Mouse (Mus musculus) kidney, adult 2 months (tissue): ENCODE data around the gene Ubxn7. TPM values are rescaled to one million over a fixed set of nuclear protein-coding genes. Genes with fewer than 3 reads are reported as not detected.
A peak's percentile ranks its signal among the peaks of the same experiment; 100 is the strongest.

Experiments
- DNase-seq: peaks from one replicate; pipeline ENCODE4 v3.0.0; 2021
- H3K27ac ChIP-seq: fragments of 200-500 bp; 2 replicates; pipeline ENCODE4 v1.5.1; 2012; ENCODE audit warnings: low read depth, low read length, control low read depth, inconsistent platforms; ENCODE audit not compliant: insufficient read depth
- H3K27me3 ChIP-seq: fragments of 200-500 bp; replicated peaks from 2 replicates; pipeline ENCODE4 v1.6.1; 2012; ENCODE audit warnings: mild to moderate bottlenecking, moderate library complexity, low read length, inconsistent platforms; ENCODE audit not compliant: control insufficient read depth, insufficient read depth
- H3K36me3 ChIP-seq: fragments of 200-500 bp; 2 replicates; pipeline ENCODE4 v1.6.1; 2012; ENCODE audit warnings: mild to moderate bottlenecking, moderate library complexity, low read length, inconsistent platforms; ENCODE audit not compliant: control insufficient read depth, insufficient read depth
- H3K4me1 ChIP-seq: fragments of 200-500 bp; 2 replicates; pipeline ENCODE4 v1.6.1; 2011; ENCODE audit warnings: low read length; ENCODE audit not compliant: control insufficient read depth, insufficient read depth
- H3K4me3 ChIP-seq: fragments of 200-500 bp; 2 replicates; pipeline ENCODE4 v1.5.1; 2011; ENCODE audit warnings: mild to moderate bottlenecking, low read depth, low read length, control low read depth; ENCODE audit not compliant: insufficient read depth
- CTCF ChIP-seq: fragments of 200-500 bp; conservative IDR thresholded peaks from 2 replicates; pipeline ENCODE4 v1.5.1; 2011; ENCODE audit warnings: low read depth, mild to moderate bottlenecking, control low read depth, low read length, moderate library complexity, mixed read lengths; ENCODE audit not compliant: insufficient read depth, insufficient read length
- POLR2A ChIP-seq: fragments of 200-500 bp; IDR thresholded peaks from one replicate; pipeline ENCODE4 v1.6.1; 2011; ENCODE audit warnings: low read depth, low read length, control low read depth
- WGBS: fragments of 180-500 bp; shearing (Covaris S2); methylation state at CpG from one replicate; pipeline ENCODE4 v1.1.7; 2018; 5-methylcytosine and 5-hydroxymethylcytosine counted together
- polyA plus RNA-seq: library from polyadenylated mRNA; depleted of rRNA; stranded (reverse); fragments of >200 nt; gene quantifications from 2 replicates; pipeline ENCODE4 v1.2.3, GENCODE M21; 2012

Ubxn7 gene
- polyA plus RNA-seq, 1 experiment = 10.4 TPM

DNA sequence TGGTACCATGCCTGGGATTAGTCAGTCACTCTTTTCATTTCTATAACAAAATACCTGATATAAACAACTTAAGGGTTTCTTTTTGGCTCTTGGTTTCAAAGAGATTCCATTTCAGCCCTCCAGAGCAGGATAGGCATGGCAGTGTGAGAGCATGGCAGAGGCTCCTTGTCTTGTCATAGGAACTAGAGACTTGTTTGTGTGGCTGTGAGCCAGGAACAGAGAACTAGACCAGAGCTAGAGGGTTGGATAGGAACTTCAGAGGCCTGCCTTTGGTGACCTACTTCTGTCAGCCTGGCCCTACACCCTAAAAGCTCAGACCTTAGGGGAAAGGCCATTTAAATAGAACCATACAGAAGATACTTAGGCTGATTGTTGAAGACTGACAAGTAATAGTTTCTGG, 50.8 kb downstream of the Ubxn7 start:
- Histone ChIP-seq H3K27ac (no peak overlapping the region), H3K4me1 (no peaks in the 10 kb centered on the region), H3K4me3 (no peak overlapping the region), H3K27me3 (no peaks in the 10 kb centered on the region), H3K36me3 (peaks cover 14% of the 10 kb centered on the region)
- no peak for DNase-seq
- no peak for TF ChIP-seq CTCF
- TF ChIP-seq POLR2A = no peak

GRCm38 (mm10) chr16:32384885-32385284, 52.8 kb downstream of the Ubxn7 start:
- 90% methylated on average over 2 of the region's 2 CpGs for WGBS
- Histone ChIP-seq H3K27ac (no peak overlapping the region), H3K4me3 (no peak overlapping the region), H3K27me3 (no peaks in the 10 kb centered on the region), H3K4me1 (no peaks in the 10 kb centered on the region), H3K36me3 (peaks cover 14% of the 10 kb centered on the region)
- no peak for TF ChIP-seq CTCF
- no peak for TF ChIP-seq POLR2A
- DNase-seq = no peak

DNA sequence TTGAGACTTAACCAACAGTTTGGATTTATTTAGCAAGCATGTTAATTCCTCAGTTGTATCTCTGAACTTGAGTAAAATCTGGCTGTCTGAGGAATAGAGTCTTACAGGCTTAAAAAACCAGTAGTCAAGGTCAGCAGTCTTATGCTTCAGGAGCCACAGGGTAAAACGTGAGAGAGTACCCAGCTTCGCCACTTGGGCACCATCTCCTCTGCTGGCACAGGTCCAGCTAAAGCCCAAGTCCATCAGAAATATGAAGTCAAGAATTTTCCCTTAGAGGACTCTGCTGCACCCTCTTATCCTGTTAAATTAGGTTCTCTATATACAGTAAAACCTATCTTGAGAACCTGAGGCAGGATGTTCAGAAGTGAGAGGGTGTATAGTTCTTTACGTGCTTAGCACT, 54.8 kb downstream of the Ubxn7 start:
- peaks cover 10% of the 10 kb centered on the region for H3K36me3 ChIP-seq
- DNase-seq = peak; percentile 31

DNA sequence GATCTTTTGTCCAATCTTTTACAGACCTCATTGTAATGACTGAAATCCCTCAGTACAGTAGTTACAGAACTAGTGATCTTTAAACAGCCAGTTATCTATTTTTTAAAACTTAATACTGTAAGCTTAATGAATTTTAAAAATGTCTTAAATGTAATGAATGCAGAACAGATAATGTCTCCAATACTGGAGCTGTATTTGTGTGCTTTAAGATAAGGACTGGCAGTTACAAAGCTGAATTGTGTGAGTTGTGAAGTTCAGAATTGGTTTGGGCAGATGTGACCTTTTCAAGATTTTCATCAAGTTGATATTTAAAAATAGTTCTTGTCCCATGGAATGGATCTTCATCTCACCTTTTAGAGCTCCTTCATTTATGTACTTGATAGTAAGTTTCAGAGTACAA, 57.0 kb downstream of the Ubxn7 start:
- Histone ChIP-seq H3K27me3 (no peaks in the 10 kb centered on the region), H3K36me3 (peaks cover 4% of the 10 kb centered on the region; the same call in 1 of the 2 replicates), H3K4me3 (no peak overlapping the region), H3K4me1 (no peaks in the 10 kb centered on the region), H3K27ac (no peak overlapping the region)
- no peak for DNase-seq
- no peak for TF ChIP-seq CTCF
- TF ChIP-seq POLR2A = no peak

More for the DNA sequence above, 54.8 kb downstream of the Ubxn7 start:
- TF ChIP-seq POLR2A = no peak
- Histone ChIP-seq H3K27me3 (no peaks in the 10 kb centered on the region), H3K27ac (no peak overlapping the region), H3K4me3 (no peak overlapping the region), H3K4me1 (no peaks in the 10 kb centered on the region)
- 66% methylated on average over 3 of the region's 3 CpGs for WGBS

DNA sequence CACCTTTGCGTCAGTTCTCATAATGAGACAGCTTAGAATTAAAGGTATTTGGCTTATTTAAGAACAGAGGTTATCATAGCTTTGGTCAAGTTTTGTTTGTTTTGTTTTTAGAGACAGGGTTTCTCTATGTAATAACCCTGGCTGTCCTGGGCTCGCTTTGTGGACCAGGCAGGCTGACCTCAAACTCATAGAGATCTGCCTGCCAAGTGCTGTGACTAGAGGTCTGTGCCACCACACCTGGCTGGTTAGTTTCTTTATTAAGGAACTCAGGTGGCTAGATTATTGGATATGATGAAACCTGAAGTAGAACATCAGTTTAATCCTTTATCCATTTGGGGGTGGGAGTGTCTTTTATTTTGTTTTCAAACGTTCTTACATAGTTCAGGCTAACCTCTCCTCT, 57.8 kb downstream of the Ubxn7 start:
- WGBS = 80% methylated on average over 3 of the region's 3 CpGs
- TF ChIP-seq CTCF = no peak
- no peak for TF ChIP-seq POLR2A
- Histone ChIP-seq H3K36me3 (0 out of 2 replicates have a peak, but pooled peaks cover 1% of the 10 kb centered on the region), H3K4me3 (no peak overlapping the region), H3K27ac (no peak overlapping the region), H3K4me1 (no peaks in the 10 kb centered on the region), H3K27me3 (no peaks in the 10 kb centered on the region)
- DNase-seq = no peak

DNA sequence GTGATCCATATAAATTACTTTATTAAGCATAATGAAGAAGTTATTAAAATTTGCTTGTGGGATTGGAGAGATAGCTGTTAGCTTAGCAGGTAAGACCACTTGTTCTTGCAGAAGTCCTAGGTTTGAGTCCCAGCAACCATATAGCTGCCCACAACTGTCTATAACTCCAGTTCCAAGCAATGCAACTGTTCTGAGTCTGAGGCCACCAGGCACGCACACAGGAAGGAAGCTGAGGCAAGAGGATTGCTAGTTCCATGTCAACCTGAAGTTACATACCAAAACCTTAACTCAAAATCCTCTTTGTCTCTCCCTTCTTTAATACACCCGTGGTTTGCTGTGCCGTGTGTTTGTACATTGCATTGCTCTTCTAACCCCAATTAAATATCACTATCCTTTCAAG, 58.8 kb downstream of the Ubxn7 start:
- Histone ChIP-seq H3K27me3 (no peaks in the 10 kb centered on the region), H3K4me1 (no peaks in the 10 kb centered on the region), H3K27ac (no peak overlapping the region), H3K36me3 (no peaks in the 10 kb centered on the region), H3K4me3 (no peak overlapping the region)
- no peak for DNase-seq
- TF ChIP-seq CTCF = no peak
- TF ChIP-seq POLR2A = no peak
- WGBS = 93% methylated on average over 3 of the region's 3 CpGs

DNA sequence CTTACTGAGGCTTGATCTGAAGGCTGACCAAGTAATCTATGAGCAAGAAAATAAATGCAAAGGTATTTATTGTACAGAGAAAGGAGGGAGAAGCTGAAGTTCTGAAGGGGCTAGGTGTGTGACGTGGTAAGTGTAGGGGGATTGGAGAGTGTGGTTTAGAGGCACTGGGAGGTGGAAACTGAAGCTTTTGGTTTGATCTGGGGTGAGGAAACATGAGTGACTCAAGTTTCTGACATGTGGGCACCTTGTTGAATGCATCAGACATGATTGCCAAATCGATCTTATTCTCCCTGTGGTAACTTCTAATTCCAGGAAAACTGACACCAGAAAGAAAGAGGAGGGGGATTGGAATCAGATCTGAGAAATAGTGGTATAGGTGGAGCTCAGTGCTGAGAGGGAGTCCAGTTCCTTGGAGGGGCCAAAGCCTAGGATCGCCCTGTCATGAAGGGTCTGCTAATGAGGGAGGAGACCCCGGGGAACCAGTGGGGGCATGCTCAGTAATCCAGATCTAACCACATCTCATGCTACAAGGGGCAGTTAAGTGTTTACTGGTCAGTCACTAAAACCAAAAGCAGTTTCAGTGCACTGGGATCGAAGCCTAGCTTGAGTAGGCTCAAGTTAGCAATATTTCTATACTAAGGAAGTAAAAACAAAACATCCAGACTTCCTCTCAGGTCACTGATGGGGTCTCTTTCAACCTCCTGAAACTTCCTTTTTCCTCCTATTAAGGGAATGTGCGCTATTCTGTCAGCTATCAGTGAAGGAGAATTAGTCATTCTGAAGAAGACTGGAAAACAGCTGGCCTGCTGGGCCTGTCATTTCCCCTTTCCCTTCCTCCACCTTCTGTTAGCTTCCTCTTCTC, 63.9 kb downstream of the Ubxn7 start:
- H3K27ac ChIP-seq = no peak overlapping the region
- no peak for TF ChIP-seq POLR2A
- TF ChIP-seq CTCF = no peak

GRCm38 (mm10) chr16:32396541-32396835, 64.4 kb downstream of the Ubxn7 start:
- H3K27me3 ChIP-seq = no peaks in the 10 kb centered on the region
- no peaks in the 10 kb centered on the region for H3K4me1 ChIP-seq
- no peak for TF ChIP-seq POLR2A
- TF ChIP-seq CTCF = no peak
- no peaks in the 10 kb centered on the region for H3K36me3 ChIP-seq
- no peak overlapping the region for H3K27ac ChIP-seq
- H3K4me3 ChIP-seq = no peak overlapping the region
- 72% methylated on average over 3 of the region's 3 CpGs for WGBS
- DNase-seq = no peak

More for the DNA sequence above, 63.9 kb downstream of the Ubxn7 start:
- H3K4me1 ChIP-seq = no peaks in the 10 kb centered on the region
- no peak overlapping the region for H3K4me3 ChIP-seq
- WGBS = 56% methylated on average over 6 of the region's 6 CpGs
- H3K36me3 ChIP-seq = no peaks in the 10 kb centered on the region
- H3K27me3 ChIP-seq = no peaks in the 10 kb centered on the region
- DNase-seq = peak; percentile 5
